Mouse (Mus musculus): Measurements from ENCODE around the gene Rabgap1.

- TF ChIP-seq MYOG (IDR thresholded peaks at IDR 0.05; ENCODE audit: control insufficient read depth in 1 of 3, insufficient read depth in 1 of 3, insufficient read length in 2 of 3, low read depth in 2 of 3), result no peak
- TF ChIP-seq MAX (IDR thresholded peaks at IDR 0.05; ENCODE audit: low read depth), result no peak
- no peak for TF ChIP-seq E2F4 (IDR thresholded peaks at IDR 0.05; ENCODE audit: insufficient read depth)
- no peak for TF ChIP-seq USF1 (IDR thresholded peaks at IDR 0.05; ENCODE audit: low read depth)
- no peak for TF ChIP-seq CEBPB (IDR thresholded peaks at IDR 0.05; ENCODE audit: insufficient read depth, poor library complexity, severe bottlenecking)
- TF ChIP-seq MYOD1 (IDR thresholded peaks at IDR 0.05; ENCODE audit: control insufficient read depth in 1 of 3, insufficient read length in 2 of 3, low read depth in 2 of 3), result no peak
- TF ChIP-seq POLR2A (IDR thresholded peaks at IDR 0.05; ENCODE audit: insufficient read length, low read depth), result no peak
- no peak for TF ChIP-seq TCF12 (IDR thresholded peaks at IDR 0.05; ENCODE audit: insufficient read depth, poor library complexity, severe bottlenecking)
- TF ChIP-seq POLR2AphosphoS2 (IDR thresholded peaks at IDR 0.05; ENCODE audit: insufficient read length, low read depth), result no peak
- no peak for TF ChIP-seq TCF3 (IDR thresholded peaks at IDR 0.05; ENCODE audit: insufficient read length, low read depth)
- no peak for TF ChIP-seq REST (IDR thresholded peaks at IDR 0.05; ENCODE audit: insufficient read depth, insufficient read length)
- no peak for TF ChIP-seq SRF (IDR thresholded peaks at IDR 0.05; ENCODE audit: control insufficient read depth, insufficient read length, low read depth)
These were observed 126.8 kb downstream of the Rabgap1 start for GRCm38 (mm10) chr2:37569888-37570287.

Measured in myocyte (in vitro differentiated cells).